Mouse (Mus musculus): ENCODE measurements around the gene Pcsk5.
"Not testable (repeated sequence)": the region's sequence is repeated elsewhere in the genome, so short reads cannot be mapped to it uniquely, and the experiment has no call there.

Pcsk5 gene

DNA sequence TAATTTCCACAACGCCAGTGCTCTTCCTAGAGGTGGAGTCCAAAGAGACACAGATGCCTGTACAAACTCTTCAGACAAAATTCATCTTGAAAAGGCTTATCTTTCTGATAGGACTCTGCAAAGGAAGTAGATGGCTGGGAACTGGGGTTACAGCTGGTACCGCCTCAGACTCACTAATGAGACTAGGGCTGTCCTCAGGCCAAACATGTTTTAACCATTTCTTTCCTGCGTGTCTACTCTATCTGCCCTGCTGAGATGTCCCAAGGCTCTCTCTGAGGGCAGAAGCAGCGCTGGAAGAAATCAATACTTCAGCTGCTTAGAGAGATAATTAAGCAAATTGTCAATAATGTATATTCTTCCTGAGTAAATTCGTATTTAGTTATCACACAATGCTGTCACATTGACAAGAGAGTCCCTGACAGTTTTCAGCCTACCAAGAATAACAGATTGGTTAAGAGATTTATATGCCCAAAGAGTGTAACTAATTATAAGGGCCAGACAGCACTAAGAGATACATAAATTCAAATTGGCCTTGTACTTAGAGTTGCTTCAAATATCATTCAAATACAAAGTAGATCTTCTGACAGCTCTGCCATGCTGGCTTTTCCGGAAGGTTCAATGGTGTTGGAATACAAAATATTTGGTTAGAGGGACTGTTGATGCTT lies 355.2 kb downstream of the Pcsk5 start:
- DNase-seq (ENCODE audit: low spot score in 2 of 2) = no peak

DNA sequence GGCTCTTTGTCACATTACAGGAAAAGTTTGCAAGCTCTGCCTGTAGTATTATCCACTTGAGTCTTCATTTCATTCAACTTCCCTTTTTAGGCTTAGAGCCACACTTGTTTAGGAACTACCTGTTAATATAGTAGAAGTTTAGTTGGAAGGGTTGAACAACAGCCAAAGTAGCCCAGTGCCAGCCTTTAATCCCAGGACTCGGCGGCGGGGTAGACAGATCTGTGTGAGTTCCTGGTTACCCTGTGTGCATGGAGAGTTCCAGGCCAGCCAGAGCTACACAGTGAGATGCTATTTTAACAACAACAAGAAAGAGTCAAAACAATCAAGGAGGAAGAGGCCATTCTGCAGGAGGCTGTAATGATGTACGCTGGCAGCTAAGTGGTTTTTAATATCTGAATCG lies 358.0 kb downstream of the Pcsk5 start:
- DNase-seq (ENCODE audit: low spot score in 2 of 2) = no peak

DNA sequence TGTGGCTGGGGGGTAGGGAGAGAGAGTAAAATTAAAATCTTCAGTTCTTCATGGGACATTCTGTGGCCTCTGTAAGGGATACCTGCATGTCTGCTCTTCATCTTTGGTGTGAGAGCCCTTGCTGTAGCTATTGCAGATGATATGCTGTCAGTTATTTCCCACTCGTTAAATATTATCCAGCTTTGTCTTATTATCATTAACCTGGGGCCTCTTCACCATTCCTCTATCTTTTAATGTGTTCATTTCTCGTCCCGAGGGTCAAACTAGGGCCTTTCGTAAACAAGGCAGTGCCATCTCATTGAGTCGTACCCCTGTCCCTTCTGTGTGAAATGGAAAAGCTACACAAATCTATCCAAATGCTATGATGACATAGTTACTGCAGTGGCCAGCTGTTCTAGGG lies 361.4 kb downstream of the Pcsk5 start:
- DNase-seq (ENCODE audit: low spot score in 2 of 2) = no peak

DNA sequence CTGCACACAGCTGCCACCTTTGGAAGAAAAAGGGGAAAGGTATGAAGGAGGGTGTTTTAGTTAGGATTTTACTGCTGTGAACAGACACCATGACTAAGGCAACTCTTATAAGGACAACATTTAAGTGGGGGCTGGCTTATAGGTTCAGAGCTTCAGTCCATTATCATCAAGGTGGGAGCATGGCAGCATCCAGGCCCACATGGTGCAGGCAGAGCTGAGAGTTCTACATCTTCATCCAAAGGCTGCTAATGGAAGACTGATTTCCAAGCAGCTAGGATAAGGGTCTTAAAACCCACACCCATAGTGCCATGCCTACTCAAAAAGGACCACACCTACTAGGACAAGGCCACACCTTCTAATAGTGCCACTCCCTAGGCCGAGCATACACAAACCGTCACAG lies 364.3 kb downstream of the Pcsk5 start:
- not testable (repeated sequence) for DNase-seq (ENCODE audit: low spot score in 2 of 2)

DNA sequence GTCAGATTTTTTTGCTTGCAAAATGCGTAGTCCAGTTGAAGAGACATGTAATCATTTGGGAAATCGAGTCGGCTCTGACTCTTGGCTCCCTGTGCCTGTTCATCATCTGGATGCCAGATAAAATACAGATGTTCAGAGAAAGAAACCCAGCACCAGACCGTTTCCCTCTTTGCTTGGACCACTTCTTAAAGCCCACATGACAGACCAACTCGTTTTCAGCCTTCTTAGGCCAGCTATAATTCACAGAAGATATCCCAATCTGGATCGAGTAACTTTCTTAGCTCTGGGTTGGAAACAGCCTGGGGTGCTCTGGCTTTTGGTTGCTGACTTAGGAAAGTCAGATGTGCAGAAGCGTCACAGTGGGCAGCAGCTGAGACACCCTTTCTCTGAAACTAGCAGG lies 365.6 kb downstream of the Pcsk5 start:
- no peak for DNase-seq (ENCODE audit: low spot score in 2 of 2)

DNA sequence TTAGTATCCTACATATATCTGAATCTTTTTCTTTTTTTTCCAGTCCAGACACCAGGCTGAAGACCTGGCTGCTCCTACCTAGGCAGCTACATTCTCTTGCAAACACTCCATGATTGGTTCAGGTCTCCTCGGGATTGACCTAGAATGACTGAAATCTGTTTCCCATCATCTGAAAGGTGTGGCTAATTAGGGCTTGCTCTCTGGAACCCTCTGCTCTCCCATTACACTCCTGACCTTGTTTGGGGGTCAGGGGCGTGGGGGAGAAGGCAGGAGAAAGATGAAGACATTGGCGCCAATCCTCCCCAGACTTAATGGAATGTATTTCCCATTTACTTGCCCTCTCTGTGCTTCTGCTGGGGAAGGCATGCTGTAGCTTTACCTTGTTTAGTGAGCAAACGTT lies 366.2 kb downstream of the Pcsk5 start:
- no peak for DNase-seq (ENCODE audit: low spot score in 2 of 2)

DNA sequence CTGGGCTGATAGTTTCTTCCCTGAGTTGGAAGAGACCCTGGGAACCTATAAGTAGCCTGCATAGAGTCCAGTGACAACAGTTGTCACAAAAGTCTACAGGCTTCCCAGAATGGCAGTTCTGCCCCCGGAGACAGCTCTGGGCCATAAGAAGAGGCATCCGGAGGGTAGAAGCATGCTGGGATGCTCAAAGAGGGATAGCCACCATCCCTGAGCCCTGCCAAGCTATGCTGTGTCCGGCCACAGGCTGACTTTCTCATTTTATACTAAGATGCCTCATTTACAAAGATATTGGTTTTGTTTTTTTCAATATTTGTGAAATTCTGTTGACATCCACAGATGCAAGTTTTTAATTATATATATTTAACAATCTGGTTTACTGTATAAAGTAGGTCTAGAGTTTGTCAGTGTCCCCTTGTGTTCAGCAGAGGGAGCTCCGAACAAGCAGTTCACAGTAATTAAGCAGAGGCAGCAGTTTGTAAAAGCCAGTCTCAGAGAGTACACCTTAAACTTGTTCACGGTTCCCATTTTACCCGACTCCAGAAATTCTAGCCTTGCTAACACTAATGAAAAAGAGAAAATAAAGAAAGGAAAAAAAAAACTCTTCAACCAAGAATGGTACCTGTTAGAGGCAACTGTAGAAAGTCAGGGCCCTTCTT lies 369.7 kb downstream of the Pcsk5 start:
- DNase-seq (ENCODE audit: low spot score in 2 of 2) = peak; percentile 11 to 15

DNA sequence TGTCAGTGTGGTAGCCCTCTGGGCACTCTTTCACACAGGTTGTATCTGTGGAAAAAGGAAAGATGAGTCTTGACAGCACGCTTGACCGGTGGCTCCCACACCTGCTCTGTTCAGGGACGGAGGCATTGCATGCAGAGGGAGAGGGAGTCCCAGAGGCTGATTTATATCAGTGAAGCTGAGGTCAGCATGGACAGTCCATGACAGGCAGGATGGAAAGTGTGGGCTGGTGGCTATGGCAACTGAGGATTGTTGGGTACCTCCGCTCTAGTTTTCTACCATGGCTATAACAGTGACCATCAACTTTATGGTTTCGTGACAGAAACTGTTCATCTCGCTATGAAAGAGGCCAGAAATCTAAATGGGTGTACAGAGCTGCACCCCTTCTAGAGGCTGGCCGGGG lies 385.4 kb downstream of the Pcsk5 start:
- DNase-seq (ENCODE audit: low spot score in 2 of 2) = no peak

DNA sequence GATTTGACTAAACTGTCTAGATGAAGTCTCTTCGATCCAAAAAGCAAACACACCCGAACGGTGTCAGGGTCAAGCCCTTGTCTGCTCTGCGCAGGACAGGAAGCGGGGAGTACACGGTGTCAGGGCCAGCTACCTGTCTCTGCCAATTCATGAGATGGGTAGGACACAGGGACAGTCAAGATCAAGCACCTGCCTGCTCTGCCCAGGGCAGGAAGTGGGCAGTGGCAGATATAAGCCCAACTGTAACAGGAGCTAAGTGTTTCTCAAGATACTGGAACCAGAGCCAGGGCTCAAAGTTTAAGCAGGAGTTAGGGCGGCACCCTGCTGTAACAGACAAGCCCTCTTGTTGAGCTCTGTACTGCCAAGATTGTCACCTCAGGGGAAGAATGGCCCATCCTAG lies 393.9 kb downstream of the Pcsk5 start:
- no peak for DNase-seq (ENCODE audit: low spot score in 2 of 2)

DNA sequence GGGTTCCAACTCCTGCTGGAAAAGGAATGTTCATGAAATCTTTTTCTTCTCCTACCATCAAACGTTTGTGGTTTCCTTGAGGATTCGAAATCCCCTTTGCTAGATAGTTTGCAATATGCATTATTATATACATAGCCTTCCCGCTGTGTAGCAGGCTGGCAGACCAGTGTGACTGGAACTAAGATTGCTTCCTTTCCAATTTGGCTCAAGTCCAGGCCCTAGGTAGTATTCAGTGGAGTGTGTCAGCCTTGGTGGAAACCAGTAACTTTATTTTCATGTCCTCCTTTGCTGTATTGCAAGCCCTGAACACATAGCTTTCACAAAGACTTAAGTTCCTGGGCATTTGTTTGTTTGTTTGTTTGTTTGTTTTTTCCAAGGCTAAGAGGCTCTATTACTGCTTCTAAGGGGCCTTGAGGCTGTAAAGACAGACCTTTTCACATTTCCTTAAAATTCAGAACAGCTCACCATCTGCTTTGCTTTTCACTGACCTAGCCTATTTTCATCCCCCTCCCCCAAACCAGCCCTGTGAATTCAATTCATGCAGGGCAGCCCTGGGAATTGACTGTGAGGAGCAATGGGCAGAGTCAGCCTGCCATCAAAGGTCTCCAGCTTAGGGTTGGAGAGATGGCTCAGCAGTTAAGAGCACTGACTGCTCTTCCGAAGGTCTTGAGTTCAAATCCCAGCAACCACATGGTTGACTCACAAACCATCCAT lies 397.8 kb downstream of the Pcsk5 start:
- DNase-seq (ENCODE audit: low spot score in 2 of 2) = no peak

DNA sequence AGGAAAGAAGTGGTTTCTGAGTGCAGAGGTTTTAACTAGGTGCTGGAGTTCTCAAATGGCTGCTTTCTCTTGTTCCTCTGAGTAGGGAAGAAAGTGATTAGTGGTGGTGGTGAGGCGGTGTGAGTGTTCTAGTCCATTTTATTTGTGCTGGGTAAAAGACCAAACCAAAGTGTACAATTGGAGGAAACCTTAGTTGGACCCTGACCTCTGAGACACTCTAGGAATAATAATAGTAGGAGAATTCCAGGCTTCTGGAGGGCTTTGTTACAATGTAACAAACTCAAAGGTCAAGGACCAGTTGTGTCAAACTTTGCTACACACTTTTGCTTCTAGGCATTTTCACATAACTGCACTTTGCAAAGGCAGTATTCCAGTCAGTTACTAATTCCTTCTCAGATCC lies 400.8 kb downstream of the Pcsk5 start:
- no peak for DNase-seq (ENCODE audit: low spot score in 2 of 2)

DNA sequence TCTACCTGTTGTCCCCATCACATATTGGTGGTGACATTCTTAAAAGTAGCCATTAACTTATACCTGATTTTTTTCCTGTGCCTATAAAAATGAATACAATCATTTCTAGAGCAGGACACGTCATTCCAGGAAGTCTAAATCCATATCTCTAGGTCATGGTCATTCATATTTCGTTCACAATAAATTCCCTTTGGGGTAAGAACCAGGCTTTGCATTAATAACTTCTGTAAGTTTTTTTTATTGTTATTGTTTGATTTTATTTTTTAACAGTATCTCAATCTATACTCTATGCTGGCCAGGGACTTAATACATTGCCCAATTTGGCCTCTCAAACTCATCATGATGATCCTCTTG lies 408.9 kb downstream of the Pcsk5 start:
- no peak for DNase-seq (ENCODE audit: low spot score in 2 of 2)

DNA sequence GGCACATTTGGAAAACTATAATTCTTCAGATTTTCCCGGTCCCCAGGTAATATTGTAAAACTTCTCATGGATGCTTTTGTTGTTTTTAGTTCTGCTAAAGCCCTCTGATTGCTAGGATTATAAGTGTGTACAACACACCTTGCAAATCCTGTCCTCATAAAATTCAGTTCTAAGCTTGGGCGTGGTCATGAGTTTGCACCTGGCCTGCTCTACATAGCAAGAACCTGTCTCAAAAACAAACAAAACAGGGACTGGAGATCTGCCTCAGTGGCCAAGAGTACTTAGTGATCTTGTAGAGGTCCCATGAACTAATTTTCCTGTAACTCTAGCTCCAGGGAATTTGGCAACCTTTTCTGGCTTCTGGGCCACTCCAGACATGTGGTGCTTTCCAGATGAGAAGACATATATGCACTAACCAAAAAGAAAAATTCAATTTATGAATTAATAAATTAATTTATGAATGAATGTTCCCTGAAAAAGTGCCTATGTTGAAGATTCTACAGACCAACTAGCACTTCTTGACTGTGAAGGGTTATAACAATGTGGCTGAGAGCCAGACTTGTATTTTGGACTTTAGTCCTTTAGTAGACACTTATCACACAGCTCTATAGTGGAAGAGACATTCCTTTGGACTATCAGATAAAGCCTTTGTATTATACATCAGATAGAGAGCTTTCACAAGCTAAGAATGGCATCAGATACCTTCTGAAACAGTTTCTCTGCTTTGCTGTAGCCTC lies 409.4 kb downstream of the Pcsk5 start:
- DNase-seq (ENCODE audit: low spot score in 2 of 2) = no peak

DNA sequence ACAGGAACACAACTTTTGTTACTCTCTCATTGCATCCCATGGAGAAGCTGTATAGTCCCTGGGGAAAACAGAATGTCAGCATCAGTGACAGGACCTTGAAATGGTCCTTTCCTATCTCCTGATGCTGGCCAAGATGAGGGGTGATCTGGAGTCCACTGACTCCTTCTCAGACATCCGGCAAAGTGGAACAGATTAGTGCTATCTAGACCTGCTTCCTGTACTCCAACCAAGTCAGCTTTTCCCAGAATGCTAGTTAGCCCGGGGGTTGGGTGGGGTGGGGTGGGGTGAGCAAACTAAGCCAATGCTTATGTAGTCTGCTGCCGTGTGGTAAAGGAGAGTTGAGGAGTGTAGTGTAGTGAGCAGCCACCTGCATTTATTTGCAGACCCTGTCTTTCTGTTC lies 414.1 kb downstream of the Pcsk5 start:
- no peak for DNase-seq (ENCODE audit: low spot score in 2 of 2)

DNA sequence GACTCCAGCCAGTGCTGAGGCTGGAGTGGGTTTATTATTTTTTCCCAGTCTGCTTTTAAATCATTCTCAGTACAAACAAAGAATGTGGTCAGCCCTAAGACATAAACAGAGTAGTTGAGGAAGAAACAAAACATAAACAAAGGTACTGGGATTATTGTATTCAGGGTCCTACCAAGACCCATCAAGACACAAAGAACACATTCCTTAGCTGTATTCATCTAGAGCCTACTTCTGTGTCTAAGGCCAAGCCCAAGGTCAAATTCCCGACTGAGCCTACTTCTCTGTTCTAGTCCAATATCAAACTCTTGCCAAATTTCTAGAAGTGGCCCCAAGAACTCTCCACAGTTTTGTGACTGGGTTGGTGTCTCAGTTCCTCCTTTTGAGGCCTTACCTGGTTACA lies 419.6 kb downstream of the Pcsk5 start:
- no peak for DNase-seq (ENCODE audit: low spot score in 2 of 2)

DNA sequence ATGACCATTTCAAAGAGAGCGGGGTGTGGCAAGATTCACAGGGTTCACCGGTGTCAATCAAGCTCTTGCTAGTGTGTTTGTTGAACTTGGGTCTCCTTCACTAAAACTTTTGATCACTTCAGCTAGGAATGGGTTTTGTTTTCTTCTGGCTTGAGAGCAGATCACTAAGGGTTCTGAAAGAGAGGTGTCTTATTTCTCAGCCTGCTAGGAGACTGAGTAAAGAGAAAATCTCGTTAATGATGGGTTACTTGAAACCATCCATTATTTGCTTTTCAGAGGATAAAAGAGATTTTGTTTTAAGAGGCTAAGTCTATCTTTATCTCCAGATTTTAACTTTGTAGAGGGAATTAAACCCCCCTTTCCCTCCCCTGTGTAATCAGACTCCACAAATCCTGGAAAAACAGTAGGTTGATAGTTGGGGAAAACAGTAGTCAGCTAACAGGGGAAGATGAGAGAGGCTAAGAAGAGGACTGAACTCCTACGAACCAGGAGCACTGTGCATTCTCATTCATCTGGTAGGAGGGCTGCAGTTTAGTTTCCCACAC lies 424.4 kb downstream of the Pcsk5 start:
- no peak for DNase-seq (ENCODE audit: low spot score in 2 of 2)

DNA sequence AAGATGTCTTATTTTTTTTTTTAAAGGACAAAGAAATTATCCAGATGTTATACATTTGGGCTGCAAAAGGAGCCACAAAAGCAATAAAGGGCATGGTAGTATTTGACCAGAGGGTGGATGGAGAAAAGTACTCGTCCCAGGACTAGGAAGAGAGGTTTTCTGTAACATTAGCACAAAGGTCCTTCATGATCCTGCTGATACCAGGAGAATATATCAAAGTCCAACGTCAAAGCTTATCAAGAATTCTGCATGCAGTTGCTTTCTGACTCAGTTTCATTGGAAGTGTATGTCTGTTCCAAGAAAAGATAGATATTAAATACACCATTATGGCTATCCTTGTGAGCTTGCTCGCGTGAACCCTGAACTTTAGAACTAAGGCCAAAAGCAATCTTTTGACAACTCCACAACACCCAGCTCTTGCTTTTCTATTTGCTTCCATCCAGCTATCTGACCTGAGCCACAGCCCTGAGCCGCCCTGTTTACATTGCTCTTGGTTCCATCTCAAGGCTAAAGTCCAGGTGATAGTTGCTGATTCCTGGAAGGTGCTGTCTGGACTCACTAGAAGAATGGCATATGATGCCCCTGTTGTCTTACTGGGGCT lies 426.9 kb downstream of the Pcsk5 start:
- no peak for DNase-seq (ENCODE audit: low spot score in 2 of 2)

DNA sequence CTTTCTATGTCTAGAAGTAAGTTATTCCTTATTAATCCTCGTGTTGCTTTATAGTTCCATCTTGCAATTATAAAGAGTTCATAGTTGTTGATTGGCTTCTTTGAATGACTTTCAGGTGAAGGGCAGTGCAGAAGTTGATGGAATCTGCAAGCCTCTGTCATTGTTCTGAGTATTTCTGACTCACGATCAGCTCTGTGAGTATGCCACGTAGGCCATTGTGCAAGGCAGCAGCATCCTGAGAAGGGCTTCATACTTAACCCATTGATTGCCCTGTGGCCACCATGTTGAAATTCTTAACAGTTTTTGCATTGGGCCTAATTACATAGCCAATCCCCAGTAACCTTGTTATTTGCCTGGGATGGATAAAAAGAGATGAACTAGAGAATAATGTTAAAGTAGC lies 428.1 kb downstream of the Pcsk5 start:
- no peak for DNase-seq (ENCODE audit: low spot score in 2 of 2)

DNA sequence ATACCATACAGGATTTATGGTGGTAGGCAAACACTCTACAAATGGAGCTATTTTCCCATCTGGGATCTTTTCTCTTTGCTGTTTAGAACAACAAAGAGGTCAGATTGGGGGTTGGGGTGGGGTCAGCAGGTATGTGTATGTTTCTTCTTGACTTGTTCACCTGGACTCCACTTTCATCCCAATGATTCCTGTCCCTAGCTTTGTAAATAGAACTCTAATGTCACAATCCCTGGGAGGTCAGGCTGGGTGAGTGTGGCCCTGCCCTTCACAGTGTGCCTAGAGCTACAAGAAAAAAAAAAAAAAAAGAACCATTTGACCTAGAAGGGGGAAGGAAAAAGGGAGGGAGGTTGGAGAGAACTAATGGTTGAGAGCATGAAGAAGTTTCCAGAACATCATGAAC lies 428.8 kb downstream of the Pcsk5 start:
- no peak for DNase-seq (ENCODE audit: low spot score in 2 of 2)

DNA sequence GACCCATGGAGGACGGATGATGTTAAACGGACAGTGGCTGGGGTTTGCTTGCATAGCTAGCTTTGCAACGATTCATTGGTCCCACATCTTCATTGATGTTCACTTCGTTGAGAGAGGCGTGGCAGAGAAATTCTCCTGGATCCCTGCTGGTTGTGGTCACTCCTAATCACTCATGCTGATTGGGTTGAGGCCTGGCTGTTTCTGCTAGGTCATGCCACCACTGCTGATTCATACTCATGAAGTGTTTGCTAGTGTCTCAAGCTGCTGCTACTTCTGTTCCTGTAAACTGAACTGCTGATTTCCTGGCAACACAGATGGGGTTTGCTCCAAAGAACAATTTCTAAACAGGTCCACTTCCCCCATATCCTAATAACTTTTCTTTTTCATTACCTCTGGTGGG lies 430.6 kb downstream of the Pcsk5 start:
- DNase-seq (ENCODE audit: low spot score in 2 of 2) = no peak

DNA sequence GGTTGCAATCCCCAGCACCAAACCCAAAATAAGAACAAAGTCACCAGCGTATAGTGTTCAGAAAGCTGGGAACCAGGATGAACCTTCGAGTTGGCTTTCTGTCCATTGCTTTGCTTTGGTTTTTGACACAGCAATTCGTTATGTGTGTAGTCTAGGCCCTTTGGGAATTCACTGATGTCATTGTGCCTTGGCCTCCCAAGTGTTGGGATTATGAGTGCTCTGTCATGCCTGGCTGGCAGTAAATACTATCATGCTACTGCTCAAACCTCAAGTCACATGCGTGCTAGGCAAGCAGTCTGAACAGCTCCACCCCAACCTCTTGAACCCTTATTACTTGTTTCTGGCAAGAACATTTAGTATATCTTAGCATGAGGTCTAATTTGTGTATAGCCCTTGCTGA lies 434.3 kb downstream of the Pcsk5 start:
- no peak for DNase-seq (ENCODE audit: low spot score in 2 of 2)

DNA sequence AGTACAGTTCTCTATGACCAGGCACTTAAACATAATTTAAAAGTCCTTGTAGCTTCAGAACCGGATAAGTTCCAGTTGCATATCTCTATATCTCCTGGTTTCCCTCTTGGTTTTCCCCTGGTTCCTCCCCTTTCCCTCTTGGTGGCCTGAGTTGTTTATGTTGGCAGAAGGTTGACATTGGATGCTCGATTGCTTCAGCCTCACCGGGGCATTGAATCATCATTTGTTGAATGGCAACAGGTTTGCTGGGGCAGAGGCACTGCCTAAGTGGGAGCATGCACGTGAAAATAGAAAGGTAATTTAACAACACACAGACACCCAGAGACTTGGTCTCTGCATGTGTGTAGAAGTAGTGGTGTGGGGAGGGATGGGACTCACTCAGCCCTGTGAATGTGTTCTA lies 436.9 kb downstream of the Pcsk5 start:
- DNase-seq (ENCODE audit: low spot score in 2 of 2) = no peak

Data from right cerebral cortex, postnatal 36 days (tissue).